Mouse (Mus musculus): Measurements from ENCODE around the gene 2810006K23Rik.

GRCm38 (mm10) chr5:124337909-124338308 is 10.0 kb downstream of the 2810006K23Rik start:
- TF ChIP-seq CTCF (IDR thresholded peaks at IDR 0.05; ENCODE audit: insufficient read depth, low read depth, low read length) (no peak), POLR2A (IDR thresholded peaks at IDR 0.05; ENCODE audit: insufficient read depth, low read depth, low read length) (no peak)

Data from olfactory bulb, adult 2 months (tissue).